Mouse (Mus musculus) layer of hippocampus, adult 11-12 months (tissue): ENCODE measurements around the gene Akap13.
"Not testable (repeated sequence)": the region's sequence is repeated elsewhere in the genome, so short reads cannot be mapped to it uniquely, and the experiment has no call there.

Experiments used
- DNase-seq: peaks from one replicate; pipeline ENCODE4 v3.0.0; 2022; ENCODE audit warnings: low spot score

Gene Akap13

DNA sequence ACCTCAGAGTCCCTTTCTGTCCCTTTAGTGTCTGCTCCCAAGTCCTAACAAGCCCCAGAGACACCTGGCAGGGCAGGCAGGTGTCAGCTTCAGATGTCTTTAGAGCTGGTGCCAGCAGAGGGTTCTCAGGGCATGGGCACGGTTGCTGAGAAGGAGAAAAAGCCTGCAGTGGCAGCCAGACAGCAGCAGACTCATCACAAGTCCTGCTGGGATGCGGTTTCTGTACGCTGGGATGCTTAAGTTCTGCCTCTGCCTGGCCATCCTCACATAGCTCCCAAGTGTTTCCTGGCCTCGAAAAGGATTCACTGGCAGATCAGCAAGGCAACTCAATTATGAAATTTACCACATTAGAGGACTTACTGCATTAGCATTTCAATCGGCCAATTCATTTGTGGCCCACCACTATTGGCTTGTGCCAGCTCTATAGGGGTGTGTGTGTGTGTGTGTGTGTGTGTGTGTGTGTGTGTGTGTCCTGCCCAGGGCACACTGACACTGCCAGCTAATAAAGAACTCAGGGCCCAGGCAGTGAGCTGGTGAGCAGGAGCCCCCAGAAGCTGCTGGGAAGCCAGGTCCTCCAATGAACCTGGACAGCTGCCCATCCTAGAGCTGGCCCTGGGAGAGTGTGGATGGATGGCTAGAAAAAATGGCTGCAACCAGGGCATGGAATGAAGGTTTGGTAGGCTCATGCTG is 311.9 kb downstream of the Akap13 start:
- DNase-seq: not testable (repeated sequence)

DNA sequence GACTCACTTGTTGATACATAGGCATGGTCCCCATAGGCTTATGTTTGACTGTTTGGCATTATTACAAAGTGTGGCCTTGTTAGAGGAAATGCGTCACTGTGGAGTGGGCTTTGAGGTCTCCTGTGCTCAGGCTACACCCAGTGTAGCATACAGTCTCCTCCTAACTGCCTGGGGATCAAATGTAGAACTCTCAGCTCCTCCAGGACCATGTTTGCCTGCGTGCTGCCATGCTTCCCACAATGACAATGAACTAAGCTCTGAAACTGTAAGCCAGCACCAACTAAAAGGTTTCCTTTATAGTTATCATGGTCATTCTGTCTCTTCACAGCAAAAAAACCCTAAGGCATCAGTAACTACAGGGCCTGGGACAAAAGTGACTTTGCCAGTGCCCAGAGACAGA is 312.8 kb downstream of the Akap13 start:
- no peak for DNase-seq

DNA sequence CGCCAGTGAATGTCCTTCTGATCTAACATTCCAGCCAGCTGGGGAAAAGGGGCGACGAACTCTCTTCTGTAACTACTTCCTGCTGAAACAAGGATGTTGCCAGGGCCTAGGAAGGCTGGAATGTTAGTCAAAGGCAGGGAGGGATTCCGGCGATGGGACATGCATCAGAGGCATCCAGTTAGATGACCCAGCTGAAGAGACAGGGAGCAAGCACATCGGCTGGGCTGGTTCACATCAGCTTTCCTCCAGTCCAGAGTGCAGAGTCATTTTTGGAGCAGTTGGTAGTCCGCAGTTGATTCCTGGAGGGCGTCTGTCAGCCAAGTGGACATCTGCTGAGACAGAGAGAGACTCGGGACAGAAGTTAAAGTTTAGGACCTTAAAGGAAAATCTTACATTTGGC is 314.6 kb downstream of the Akap13 start:
- no peak for DNase-seq

DNA sequence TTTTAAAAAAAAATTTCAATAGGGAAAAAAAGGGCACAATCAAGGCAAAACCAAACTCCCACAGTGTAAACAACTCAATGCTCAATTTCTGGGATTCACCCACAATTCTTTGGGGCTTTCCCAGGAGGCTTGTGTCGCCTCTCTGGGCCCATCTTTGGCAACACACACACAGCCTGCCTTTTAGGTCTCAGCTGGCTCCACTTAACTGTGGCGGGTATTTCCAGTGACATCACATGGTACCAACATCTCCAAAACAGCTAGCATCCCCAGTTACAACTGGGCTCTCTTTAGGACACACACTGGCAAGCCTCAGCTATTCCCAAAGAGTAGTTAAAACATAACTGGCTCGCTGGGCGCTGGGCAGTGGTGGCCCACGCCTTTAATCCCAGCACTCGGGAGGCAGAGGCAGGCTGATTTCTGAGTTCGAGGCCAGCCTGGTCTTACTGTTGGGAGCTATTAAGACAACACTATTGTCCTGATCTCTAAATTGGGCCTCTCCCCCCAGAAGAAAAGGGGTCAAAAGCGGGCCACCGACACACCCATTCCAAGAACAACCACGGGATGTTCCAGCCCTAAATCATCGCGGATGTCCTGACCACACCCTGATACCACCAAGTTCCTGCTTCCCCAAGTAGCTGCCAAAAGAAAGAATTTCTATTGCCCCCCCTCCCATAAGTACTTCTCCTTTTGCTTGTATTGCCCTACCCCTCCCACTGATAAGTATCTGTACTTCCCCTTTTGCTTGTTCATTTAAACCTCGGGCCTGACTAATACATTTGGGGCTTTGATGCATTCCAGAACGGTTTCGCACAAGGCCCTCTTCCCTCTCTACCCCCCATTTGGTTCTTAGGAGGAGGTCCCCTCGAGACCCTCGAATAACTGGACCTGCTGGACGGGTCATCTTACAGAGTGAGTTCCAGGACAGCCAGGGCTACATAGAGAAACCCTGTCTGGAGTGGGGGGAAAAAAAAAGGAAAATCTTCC is 319.1 kb downstream of the Akap13 start:
- not testable (repeated sequence) for DNase-seq

DNA sequence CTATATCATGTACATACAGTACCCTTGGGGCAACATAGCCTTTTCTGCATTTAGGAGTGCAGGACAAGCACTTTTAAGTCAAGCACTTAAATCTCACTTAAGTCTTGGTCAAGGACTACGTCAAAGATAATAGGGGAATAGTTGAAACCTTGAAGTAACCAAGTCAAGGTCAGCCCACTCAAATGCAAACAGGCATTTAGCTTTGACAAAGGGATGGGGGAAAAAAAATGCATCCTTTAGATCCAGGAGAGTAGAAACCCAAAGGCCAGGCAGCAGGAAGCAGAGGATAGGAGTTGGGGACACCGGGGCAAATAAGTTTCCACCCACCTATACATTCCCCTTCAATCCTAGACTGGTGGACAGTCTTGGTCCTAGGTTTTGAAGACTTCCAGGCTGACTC is 322.7 kb downstream of the Akap13 start:
- DNase-seq: no peak

DNA sequence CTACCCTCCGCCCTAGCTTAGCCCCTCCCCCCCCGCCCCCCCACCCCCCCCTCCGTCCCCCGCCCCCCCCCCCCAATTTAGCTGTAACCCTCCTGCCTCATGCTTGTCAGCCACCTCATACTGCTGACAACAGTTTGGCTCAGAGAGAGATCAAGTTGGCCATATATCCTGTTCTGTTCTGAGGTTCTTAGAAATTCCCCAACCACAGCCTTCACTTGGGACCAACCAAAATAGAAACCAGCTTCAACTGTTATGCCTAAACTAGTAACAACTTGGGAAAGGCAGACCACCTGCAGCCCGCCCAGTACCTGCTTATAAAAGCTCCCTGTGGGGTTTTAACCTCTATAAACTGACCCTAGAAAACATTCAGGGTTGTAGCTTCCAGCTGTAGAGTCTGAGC is 325.5 kb downstream of the Akap13 start:
- DNase-seq: no peak

DNA sequence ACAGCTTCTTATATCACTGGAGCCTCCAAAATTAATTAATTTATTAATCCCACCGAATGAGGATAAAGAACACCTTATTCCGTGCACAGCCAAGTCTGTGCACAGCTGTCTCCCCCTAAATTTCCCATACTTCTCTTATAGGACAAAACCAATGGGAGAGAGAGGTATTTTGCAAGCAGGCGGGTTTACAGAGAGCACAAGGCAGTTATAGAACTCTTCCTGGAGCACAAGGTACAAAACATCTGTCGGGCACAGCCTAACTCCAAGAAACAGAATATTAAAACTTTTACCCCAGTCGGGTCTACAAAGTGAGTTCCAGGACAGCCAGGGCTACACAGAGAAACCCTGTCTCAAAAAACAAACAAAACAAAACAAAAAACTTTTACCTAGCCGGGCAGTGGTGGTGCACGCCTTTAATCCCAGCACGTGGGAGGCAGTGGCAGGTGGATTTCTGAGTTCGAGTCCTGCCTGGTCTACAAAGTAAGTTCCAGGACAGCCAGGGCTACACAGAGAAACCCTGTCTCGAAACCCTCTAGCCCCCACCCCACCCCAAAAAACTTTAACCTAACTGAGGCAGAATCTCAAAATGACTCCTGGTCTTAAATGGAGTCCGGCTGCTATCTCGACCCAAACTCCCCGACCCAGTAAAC is 326.1 kb downstream of the Akap13 start:
- DNase-seq: no peak

DNA sequence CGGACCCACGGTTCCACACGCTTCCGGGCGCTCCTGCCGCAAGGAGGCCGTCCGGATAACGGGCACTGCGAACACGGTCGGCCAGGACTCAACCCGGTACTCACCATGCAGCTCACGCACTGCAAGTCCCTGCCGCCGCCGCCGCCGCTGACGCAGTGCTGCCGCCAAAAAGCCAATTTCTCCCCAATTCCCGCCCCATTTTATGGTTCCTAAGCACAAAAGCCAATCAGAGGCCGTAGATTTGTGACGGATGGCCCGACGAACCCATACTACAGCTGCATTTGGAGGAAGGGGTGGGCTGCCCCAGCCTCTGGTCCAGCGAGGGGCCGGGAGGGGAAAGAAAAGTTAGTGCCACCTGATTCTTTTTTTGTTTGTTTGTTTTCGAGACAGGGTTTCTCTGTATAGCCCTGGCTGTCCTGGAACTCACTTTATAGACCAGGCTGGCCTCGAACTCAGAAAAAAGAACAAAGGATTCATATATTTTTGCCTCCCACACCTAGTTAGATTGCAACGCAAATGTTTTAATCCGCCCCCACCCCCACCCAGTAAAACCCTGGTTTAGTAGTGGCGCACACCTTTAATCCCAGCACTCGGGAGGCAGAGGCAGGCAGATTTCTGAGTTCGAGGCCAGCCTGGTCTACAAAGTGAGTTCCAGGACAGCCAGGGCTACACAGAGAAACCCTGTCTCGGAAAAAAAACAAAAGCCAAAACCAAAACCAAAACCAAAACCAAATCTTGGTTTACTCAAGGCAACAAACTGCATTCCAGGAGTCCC is 326.8 kb downstream of the Akap13 start:
- DNase-seq: peak; percentile 88

DNA sequence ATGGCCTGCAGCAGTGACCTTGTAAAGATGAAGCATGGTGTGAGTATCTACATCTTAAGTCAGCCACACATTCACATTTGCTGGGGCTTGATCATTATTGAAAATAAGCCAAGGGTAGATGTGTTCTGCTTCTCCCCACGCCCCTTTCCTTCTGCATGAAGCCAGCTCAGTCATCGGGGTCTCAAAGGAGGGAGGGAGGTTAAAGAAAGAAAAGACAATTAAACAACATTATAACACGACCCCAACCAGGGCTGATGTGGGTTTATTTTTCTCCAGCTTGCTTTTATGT is 327.3 kb downstream of the Akap13 start:
- no peak for DNase-seq

DNA sequence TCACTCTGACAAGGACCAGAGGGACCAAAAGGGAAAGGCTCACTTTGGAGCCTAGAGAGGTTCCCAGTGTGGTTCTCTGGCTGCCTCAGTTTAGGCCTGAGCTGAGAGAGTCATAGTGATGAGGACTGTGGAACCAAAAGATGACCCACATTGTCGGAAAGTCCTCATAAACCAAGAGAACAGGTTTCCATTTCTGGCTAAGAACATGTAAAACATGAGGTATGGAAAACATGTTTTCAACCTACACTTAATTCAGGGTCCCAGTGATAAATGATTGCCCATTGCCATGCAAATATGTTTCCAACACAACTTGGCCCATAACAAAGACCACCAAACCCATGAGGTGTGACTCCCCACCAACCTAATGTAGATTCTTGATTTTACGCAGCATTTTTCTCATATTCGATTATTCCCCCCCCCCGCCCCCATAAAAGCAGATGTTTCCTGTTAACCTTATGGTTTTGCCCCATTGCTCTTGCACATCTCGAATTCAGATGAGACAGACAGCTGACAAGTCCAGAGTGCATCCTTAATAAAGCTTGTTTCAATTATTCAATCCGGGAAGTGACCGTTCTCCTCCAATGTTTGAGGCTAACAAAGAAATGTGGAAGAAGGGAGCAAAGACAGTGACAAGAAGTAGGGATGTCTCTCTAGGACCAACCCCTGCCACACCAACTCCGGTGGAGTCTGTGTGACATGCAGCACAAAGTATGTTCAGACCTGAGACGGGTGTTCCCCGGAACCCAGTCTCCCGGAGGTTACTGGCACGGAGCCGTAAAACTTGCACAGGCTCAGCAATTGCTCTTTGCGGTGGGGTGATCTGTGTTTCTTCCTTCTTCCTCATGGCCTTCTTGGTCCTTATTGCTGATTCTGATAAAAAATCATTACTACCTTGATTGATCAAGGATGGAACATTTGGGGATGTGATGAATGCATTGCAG is 330.3 kb downstream of the Akap13 start:
- no peak for DNase-seq

DNA sequence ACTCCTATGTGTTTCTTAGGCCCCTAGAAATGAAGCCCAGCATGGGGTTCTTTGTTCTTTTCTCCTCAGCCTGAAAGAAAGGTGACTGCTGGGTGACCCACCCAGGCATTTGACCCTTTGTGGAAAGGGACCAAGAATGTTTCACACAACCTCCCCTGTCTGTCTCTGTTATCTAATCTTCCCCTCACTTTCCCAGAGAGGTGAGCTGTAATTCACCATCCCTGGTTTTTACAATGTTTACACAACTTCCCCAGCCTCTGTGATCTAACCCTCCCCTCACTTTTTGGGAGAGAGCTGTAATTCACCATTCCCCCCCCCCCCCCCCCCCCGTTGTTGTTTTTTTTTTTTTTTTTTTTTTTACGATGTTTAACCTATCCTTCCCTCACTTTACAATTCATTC is 331.5 kb downstream of the Akap13 start:
- no peak for DNase-seq

DNA sequence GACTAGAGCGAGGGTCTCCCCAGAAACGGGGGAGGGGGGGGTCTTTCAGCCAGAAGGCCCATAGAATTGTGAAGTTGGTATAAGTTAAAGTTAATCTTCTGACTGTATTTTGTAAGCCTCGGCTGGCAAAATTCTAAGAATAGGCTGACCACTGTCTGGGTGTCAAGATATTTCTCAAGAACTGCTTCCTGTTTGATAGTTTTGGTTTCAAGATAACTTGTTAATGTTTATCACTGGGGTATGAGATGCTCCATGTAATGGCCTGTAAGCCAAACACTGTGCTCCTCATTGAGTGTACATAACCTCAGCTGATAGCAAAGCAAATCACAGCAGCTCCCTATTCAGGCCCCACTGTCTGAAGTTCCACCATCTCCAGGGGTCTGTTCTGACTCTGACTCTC is 332.0 kb downstream of the Akap13 start:
- no peak for DNase-seq

DNA sequence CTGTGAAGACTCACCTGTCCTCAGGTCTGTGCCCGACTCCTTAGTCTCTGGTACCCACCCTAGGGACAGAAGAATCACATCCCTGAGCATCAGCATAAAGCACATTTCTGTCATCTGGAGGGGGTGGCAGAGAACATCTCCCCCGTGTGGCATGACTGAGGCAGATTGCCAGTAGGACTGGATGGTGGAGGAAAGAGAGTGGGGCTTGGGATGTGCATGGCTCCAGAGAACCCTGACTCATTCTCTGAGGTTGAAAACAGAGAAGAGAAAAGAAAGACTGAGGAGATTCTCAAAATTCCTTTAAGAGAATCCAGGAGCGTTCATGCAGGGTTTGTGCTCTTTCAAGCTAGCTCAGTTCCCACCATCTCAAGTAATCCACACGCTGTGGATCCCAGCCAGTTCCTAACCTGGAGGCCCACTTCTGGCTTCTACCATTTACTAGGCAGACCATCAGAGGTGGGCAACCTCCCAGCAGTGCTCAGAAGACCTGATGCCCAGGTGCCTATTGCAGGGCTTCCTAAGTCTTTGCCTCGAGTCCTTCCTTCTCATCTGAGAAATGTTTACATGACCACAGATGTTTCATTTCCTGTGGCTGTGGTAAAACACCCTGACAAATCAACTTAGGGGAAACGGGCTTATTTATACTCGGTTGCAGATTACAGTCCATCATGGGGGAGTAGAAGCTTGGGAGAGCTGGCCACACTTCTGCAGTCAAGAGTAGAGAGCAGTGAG is 332.9 kb downstream of the Akap13 start:
- not testable (repeated sequence) for DNase-seq

DNA sequence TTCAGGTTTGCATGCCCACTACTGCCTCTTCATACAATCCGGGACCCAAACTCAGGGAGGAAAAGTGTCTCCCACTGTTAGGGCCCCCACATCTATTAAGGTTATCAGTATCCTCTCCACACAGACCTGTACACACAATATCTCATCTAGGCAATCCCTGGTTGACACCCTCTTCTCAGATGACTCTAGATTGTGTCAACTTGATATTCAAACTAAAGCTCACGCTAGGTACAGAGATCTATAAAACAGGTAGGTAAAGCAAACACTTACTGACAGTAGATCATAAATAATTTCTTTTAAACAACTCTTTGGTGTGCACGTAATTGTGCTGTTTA is 333.4 kb downstream of the Akap13 start:
- not testable (repeated sequence) for DNase-seq

DNA sequence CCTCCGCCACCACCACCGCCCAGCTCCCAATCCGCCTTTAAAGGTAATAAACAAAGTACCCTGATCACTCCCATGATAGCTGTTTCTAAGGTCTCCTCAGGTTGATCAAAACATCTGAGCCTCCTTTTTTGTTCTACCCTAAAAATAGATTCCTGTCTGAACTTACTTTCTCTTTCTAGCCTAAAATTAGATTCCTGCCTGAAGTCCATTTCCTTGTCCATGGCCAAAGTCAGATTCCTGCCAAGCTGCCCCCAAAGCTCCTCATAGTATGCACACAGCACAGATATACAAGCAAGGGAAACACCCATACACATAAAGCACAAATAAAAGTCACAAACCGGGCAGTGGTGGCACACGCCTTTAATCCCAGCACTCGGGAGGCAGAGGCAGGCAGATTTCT is 334.4 kb downstream of the Akap13 start:
- DNase-seq: no peak

DNA sequence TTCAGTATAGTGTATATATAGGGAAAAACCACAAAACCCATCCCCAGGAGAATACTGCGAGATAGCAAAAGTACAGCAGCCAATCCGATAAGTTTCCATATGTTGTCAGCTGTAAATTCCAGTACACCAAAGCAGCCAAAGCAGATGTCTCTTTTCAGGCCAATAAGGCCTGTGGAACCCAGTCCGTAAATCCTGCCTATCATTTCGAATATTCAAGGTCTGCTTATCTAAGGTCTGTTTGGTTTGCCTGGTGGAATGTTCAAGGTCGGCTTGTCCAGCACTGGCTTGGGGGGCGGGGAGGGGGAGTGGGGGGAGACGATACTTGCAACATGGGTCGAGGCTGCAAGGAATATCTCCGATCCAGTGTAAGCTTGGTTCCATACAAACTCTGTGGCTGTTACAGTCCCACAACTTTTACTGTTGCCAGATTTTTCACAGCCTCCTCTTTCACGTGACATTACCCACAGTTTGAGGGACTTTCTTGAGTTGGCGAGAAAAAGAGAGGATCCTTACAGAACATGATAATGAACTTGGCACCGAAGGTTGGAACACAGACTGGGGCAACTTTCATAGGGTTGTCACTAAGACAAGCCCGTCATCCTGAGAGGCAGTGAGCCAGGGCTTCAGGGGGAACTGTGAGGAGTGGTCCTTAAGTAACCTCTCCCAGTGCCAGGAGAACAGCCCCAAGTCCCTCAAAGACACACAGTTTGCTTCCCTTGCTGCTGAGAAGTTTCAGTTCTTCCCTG is 335.9 kb downstream of the Akap13 start:
- DNase-seq: not testable (repeated sequence)

DNA sequence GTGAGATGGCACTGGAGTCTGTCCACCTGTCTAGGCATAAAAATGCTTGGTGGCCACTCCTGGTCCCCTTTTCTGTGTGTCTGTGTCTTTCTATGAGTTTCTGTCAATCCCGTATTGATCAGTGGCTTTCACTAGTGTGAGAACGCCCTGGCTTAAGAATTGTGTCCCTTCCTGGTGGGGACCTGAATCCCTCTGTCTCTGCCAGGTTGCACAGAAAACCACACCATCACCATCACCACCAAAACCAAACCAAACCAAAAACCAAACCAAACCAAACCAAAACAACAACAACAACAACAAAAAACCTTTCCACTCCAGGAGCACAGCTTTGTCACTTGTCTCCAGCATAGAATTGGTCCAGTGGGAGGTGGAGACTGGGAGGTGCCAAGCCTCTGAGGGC is 337.8 kb downstream of the Akap13 start:
- no peak for DNase-seq

DNA sequence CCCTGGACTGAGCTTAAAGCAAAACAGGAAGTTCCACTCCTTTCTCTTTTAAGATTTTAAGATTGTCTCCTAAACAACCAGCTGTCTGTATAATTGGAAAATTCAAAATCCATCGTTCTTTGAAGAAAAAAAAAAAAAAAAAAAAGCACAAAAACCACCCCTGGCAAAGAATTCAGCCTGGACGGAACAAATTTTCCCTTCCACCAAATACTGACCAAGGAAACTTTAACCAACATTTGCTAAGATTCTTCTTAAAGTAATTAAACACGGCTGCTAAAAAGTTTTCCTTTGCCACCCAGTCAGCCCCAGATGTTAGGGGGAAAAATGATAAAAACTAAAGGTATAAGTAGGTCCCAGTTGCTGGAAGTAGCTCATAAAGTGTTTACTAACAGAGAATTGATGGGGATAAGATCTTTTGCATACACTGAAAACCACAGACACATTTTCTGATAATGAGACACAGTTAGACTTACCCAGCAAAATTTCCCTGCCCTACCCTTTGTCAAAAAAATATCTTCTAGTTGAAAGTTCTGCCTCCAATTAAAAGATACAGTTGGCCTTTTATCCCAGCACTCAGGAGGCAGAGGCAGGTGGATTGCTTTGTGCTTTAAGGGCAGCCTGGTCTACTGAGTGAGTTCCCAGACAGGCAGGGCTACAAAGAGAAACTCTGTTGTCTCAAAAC is 338.5 kb downstream of the Akap13 start:
- no peak for DNase-seq

DNA sequence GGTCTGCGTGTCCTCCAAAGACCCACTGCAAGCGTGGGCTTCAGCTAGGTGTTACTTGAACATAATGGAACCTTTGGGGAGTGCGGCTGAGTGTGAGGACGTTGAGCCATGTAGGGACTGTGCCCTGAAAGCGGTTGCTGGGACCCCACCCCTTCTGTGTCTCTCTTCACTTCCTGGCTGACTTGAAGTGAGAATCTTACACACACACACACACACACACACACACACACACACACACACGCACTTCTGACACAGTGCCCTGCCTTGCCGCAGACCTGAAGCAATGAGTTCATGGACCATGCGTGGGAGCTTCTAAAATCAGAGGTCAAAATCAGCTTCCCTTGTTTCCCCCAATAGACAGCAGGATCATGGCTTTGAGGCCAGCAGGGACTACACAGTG is 339.8 kb downstream of the Akap13 start:
- DNase-seq: no peak
